Mouse (Mus musculus): ENCODE measurements around the gene Tspan15. TPM values are rescaled to one million over a fixed set of nuclear protein-coding genes. Genes with fewer than 3 reads are reported as not detected.

Gene Tspan15
- polyA plus RNA-seq (2015; fragmentation: Nextera tagmentation; extraction: Ambion mirVana), result 52.5 and 53.5 TPM in 2 replicates

DNA sequence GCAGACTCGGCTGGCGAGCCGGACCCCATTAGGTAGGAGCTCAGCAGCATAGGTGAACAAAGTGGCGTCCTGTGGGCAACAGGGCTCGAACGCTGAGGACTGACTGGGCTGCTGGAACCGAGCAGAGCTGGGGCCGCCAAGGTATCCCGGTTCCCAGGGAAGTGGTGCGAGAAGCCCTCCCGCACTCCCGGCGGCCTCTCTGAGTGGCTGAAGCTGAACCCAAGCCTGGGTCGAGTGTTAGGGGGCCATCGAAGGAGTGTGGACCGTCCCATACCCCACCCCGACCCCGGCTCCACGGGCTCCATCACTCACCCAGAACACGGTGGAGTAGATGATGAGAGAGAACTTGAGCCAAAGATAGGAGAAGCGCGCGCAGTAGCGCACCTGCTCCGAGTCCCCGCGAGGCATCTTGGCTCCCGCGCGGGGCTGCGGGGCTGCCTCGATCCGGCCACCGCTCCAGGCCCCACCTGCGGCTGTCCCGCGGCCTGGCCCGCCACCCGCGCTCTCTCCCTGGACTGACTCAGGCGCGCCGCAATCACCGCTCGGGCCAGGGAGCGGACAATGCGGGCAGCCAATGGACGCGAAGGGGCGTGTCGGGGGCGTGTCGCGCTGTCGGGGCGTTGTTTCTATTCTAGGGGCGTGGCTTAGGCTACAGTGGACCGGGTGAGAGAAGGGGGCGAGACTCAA is at the start of gene Tspan15:
Gene Tspan15 (minus strand): TSS at position 544 of the 687 bp plus-strand sequence.
- peak within 1 kb of the TSS; percentile 93 for H3K4me2 ChIP-seq
- WGBS, result under 1% methylated on average over 59 of the region's 59 CpGs
- peak within 1 kb of the TSS; percentile 74 for H3K27ac ChIP-seq

DNA sequence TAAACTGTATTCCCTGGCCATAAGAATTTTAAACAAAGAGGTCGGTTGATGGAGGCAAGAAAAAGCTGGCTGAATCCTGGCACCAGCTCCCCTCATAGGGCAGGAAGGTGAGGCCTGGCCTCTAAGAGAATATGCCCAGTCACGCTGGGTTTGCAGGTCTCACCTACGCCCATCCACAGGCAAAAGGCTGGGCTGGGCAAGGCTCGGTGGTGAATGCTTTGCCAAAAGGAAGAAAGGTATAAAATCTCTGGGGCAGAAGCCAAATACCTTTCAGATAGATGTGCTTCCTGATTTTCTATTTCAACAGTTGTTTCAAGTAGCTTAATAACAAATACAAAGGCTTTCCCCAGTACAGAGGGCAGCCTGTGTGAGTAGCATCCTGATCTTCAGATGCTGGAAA is 48.6 kb upstream of the Tspan15 start:
- 88% methylated on average over 4 of the region's 4 CpGs for WGBS
- Histone ChIP-seq H3K36me3 (peaks cover 64% of the 10 kb centered on the region), H3K9me3 (replicated peaks) (no peaks in the 10 kb centered on the region), H3K4me1 (no peaks in the 10 kb centered on the region), H3K4me3 (replicated peaks) (no peak overlapping the region), H3K27me3 (no peaks in the 10 kb centered on the region), H3K9ac (no peak overlapping the region), H3K4me2 (no peak overlapping the region), H3K27ac (no peak overlapping the region)
- ATAC-seq (replicated peaks; ENCODE audit: low FRiP score), result no peak

More for the DNA sequence above, at the start of gene Tspan15:
- H3K36me3 ChIP-seq, result no peaks in the 10 kb centered on the region
- H3K27me3 ChIP-seq, result no peaks in the 10 kb centered on the region
- ATAC-seq (replicated peaks; ENCODE audit: low FRiP score), result peak; percentile 95
- H3K4me3 ChIP-seq (replicated peaks), result peak within 1 kb of the TSS; percentile 68
- H3K9me3 ChIP-seq (replicated peaks), result no peaks in the 10 kb centered on the region
- H3K4me1 ChIP-seq, result peaks cover 44% of the 10 kb centered on the region
- H3K9ac ChIP-seq, result peak within 1 kb of the TSS; percentile 66

- Histone ChIP-seq H3K27me3 (no peaks in the 10 kb centered on the region), H3K9ac (no peak overlapping the region), H3K4me1 (no peaks in the 10 kb centered on the region), H3K4me3 (replicated peaks) (no peak overlapping the region), H3K36me3 (peaks cover 64% of the 10 kb centered on the region), H3K9me3 (replicated peaks) (no peaks in the 10 kb centered on the region), H3K27ac (no peak overlapping the region), H3K4me2 (no peak overlapping the region)
- no peak for ATAC-seq (replicated peaks; ENCODE audit: low FRiP score)
- 69% methylated on average over 3 of the region's 3 CpGs for WGBS
Observed at GRCm38 (mm10) chr10:62279066-62279465, 48.0 kb upstream of the Tspan15 start.

DNA sequence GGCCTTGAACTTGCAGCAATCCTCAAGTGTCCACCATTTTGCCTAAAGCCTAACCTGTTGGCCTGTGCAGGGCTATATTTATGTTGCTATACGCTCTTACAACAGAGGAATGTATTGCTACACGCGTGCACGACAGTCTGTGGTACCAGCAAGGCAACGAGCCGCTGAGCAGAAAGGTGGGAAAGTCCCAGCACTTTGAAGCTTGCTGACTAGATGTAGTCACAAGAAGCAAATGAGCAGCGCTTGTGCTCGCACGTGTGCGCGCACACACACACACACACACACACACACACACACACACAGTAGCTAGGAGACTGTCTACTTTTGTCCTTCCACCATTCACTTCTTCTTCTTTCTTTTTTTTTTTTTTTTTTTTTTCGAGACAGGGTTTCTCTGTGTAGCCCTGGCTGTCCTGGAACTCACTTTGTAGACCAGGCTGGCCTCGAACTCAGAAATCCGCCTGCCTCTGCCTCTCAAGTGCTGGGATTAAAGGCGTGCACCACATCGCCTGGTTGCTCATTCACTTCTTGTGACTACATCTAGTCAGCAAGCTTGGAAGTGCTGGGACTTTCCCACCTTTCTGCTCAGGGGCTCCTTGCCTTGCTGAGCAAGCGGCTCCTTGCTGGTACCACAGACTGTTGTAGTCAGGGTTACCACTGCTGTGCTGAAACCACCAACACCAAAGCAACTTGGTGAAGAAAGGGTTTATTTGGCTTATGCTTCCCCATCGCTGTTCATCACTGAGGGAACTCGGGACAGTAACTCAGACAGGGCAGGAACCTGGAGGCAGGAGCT is 46.6 kb upstream of the Tspan15 start:
- Histone ChIP-seq H3K9ac (no peak overlapping the region), H3K4me1 (no peaks in the 10 kb centered on the region), H3K4me2 (no peak overlapping the region), H3K9me3 (replicated peaks) (no peaks in the 10 kb centered on the region), H3K27me3 (no peaks in the 10 kb centered on the region), H3K4me3 (replicated peaks) (no peak overlapping the region), H3K27ac (no peak overlapping the region), H3K36me3 (peaks cover 64% of the 10 kb centered on the region)
- no peak for ATAC-seq (replicated peaks; ENCODE audit: low FRiP score)
- 94% methylated on average over 18 of the region's 19 CpGs for WGBS

DNA sequence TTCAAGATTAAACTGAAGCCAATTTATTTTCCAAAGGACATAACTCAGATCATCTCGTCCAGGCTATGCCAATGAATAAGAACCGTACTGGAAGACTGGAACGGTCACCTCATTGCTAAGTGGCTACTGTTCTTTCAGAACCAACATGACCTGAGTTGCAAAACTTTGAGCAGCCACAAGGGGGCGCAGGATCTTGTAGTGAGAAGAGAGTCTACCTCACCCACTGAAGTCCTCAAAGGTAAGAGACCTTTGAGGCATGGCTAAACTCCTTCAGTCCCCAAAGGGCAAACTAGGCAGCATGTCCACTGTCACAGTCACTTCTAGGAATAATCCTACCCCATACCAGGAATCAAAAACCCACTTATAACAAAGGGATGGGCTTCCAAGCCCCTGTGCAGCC is 44.2 kb upstream of the Tspan15 start:
- H3K4me3 ChIP-seq (replicated peaks), result no peak overlapping the region
- no peak overlapping the region for H3K9ac ChIP-seq
- no peak overlapping the region for H3K4me2 ChIP-seq
- 34% methylated on average over 4 of the region's 4 CpGs for whole genome bisulfite sequencing
- H3K36me3 ChIP-seq, result peaks cover 64% of the 10 kb centered on the region
- H3K9me3 ChIP-seq (replicated peaks), result no peaks in the 10 kb centered on the region
- no peak overlapping the region for H3K27ac ChIP-seq
- no peak for ATAC-seq (replicated peaks; ENCODE audit: low FRiP score)
- H3K27me3 ChIP-seq, result no peaks in the 10 kb centered on the region
- no peaks in the 10 kb centered on the region for H3K4me1 ChIP-seq

DNA sequence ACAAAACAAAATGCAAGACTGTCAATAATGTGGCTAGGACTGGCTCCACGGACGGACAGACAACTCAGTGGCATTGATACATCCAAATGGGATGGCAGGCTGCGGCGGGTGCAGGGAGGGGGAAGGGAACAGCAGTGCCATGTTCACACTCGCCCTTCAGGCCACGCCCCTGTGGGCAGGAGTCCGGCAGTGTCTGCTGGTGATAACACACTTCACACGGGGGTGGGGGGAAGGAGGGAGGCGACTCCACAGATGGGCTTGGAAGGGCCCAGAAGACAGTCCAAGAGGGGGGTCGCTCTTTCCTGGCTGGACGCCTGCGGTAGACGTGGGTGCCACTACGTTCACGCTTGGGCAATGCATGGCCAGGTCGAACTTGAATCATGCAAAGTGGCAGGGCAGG is 38.2 kb upstream of the Tspan15 start:
- Histone ChIP-seq H3K9ac (no peak overlapping the region), H3K27me3 (no peaks in the 10 kb centered on the region), H3K4me3 (replicated peaks) (no peak overlapping the region), H3K4me1 (no peaks in the 10 kb centered on the region), H3K27ac (no peak overlapping the region), H3K36me3 (peaks cover 61% of the 10 kb centered on the region), H3K9me3 (replicated peaks) (no peaks in the 10 kb centered on the region), H3K4me2 (no peak overlapping the region)
- 79% methylated on average over 16 of the region's 16 CpGs for WGBS
- no peak for ATAC-seq (replicated peaks; ENCODE audit: low FRiP score)

DNA sequence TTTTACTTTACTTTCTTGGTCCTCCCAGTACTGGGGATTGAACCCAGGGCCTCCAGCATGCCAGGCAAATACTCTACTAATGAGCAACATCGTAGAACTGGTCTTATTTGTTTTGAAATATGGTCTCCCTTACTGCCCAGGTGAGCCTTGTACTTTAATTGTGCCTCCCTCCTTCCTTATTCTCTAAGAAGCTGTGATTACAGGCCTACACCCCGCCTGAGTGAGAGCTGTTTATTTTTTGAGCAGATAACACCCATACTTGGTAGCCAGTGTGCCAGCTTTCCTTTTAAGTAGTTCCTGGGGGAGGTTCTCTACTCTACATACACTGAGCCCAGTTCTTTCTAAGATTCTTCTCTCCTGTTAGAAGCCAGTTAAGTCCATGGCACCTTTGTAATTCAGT is 33.2 kb upstream of the Tspan15 start:
- peaks cover 8% of the 10 kb centered on the region for H3K4me1 ChIP-seq
- WGBS, result 50% methylated on average over 2 of the region's 2 CpGs
- H3K9me3 ChIP-seq (replicated peaks), result no peaks in the 10 kb centered on the region
- H3K4me2 ChIP-seq, result no peak overlapping the region
- no peak overlapping the region for H3K9ac ChIP-seq
- H3K36me3 ChIP-seq, result peaks cover 13% of the 10 kb centered on the region
- no peaks in the 10 kb centered on the region for H3K27me3 ChIP-seq
- no peak for ATAC-seq (replicated peaks; ENCODE audit: low FRiP score)
- H3K27ac ChIP-seq, result no peak overlapping the region
- H3K4me3 ChIP-seq (replicated peaks), result no peak overlapping the region

GRCm38 (mm10) chr10:62261115-62261886 is 30.2 kb upstream of the Tspan15 start:
- no peak overlapping the region for H3K4me3 ChIP-seq (replicated peaks)
- H3K4me1 ChIP-seq, result peaks cover 8% of the 10 kb centered on the region
- no peaks in the 10 kb centered on the region for H3K9me3 ChIP-seq (replicated peaks)
- ATAC-seq (replicated peaks; ENCODE audit: low FRiP score), result peak; percentile 75
- no peak overlapping the region for H3K9ac ChIP-seq
- H3K27ac ChIP-seq, result no peak overlapping the region
- no peak overlapping the region for H3K4me2 ChIP-seq
- 15% methylated on average over 18 of the region's 18 CpGs for WGBS
- no peaks in the 10 kb centered on the region for H3K36me3 ChIP-seq
- no peaks in the 10 kb centered on the region for H3K27me3 ChIP-seq

DNA sequence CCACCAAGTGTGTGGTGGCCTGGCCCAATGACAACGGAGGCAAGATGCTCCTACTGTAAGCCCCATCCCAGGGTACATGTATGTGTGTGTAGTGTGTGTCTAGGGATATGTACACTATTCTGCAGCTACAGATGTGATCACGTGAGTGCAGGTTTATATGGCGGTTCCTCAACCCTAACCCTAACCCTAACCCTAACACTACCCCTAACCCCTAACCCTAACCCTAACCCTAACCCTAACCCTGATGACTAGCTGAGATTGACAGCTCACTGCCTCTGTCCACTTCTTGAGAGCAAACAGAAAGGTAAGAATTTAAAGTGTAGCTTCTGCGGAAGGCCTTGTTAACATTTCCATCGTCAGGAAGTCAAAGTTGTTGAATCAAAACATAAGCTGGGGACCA is 27.2 kb upstream of the Tspan15 start:
- H3K9ac ChIP-seq, result no peak overlapping the region
- no peak overlapping the region for H3K27ac ChIP-seq
- peaks cover 8% of the 10 kb centered on the region for H3K4me1 ChIP-seq
- WGBS, result 90% methylated on average over 5 of the region's 5 CpGs
- H3K4me3 ChIP-seq (replicated peaks), result no peak overlapping the region
- ATAC-seq (replicated peaks; ENCODE audit: low FRiP score), result no peak
- no peaks in the 10 kb centered on the region for H3K9me3 ChIP-seq (replicated peaks)
- no peaks in the 10 kb centered on the region for H3K27me3 ChIP-seq
- H3K4me2 ChIP-seq, result no peak overlapping the region
- no peaks in the 10 kb centered on the region for H3K36me3 ChIP-seq

DNA sequence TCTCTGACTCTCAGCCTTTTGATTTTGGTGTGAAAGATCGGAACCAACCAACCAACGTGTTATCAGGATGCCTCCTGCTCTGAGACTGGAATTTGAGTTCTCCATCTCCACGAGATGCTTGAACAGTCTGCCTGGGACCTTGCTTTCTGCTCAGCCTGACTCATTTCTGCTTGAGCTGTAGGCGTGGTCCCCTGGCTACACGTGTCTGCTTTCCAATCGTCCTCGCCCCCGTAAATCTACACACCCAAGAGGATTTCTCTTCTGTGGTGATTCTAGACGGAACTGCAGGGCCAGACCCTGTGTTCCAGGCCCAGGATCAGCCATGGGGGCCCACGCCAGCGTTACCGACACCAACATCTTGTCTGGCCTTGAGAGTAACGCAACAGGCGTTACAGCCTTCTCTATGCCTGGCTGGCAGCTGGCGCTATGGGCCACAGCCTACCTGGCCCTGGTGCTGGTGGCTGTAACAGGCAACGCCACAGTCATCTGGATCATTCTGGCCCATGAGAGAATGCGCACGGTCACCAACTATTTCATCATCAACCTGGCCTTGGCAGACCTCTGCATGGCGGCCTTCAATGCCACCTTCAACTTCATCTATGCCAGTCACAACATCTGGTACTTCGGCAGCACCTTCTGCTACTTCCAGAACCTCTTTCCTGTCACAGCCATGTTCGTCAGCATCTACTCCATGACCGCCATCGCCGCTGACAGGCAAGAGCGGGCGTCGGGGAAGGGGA is 21.6 kb upstream of the Tspan15 start:
- Histone ChIP-seq H3K4me1 (peaks cover 7% of the 10 kb centered on the region), H3K27ac (no peak overlapping the region), H3K36me3 (no peaks in the 10 kb centered on the region), H3K9ac (no peak overlapping the region), H3K4me2 (no peak overlapping the region), H3K27me3 (no peaks in the 10 kb centered on the region), H3K9me3 (replicated peaks) (no peaks in the 10 kb centered on the region), H3K4me3 (replicated peaks) (no peak overlapping the region)
- ATAC-seq (replicated peaks; ENCODE audit: low FRiP score), result no peak
- 82% methylated on average over 27 of the region's 27 CpGs for WGBS

DNA sequence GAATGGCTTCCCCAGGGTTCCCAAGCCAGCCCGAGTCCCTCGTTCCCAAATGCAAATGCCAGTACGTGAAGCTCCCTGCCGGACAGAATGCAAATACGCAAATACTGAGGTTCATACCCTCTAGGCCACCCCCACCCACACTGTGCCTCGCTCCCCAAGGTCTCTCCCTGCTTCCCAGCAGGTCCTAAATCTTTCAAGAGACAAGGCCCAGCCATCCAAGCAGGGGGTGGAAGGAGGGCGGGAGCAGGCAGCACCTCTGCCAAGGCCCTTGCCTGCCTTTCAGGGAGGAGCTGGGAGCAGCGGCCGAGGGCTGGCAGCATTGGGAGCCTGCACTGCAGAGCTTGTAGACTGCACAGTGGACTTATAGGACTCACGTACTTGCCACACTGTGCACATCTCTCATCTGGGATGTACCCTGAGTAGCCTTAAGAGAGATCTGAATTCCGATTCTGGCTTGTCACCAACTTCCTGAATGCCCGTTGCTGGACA is 21.0 kb upstream of the Tspan15 start, which contains the start of gene Tacr2:
Gene Tacr2 (plus strand): TSS at position 439 of the 489 bp plus-strand sequence.
- H3K36me3 ChIP-seq, result no peaks in the 10 kb centered on the region
- H3K4me3 ChIP-seq (replicated peaks), result no peak within 1 kb of the TSS
- H3K27me3 ChIP-seq, result no peaks in the 10 kb centered on the region
- no peak within 1 kb of the TSS for H3K9ac ChIP-seq
- no peak within 1 kb of the TSS for H3K4me2 ChIP-seq
- no peaks in the 10 kb centered on the region for H3K9me3 ChIP-seq (replicated peaks)
- H3K4me1 ChIP-seq, result peaks cover 13% of the 10 kb centered on the region
- WGBS, result 51% methylated on average over 12 of the region's 12 CpGs
- ATAC-seq (replicated peaks; ENCODE audit: low FRiP score), result no peak
- H3K27ac ChIP-seq, result no peak within 1 kb of the TSS

Measured in kidney, embryonic 15.5 days (tissue).